Mouse (Mus musculus) myocyte (in vitro differentiated cells): ENCODE results near the gene Gpr87. TPM values are rescaled to one million over a fixed set of nuclear protein-coding genes. Genes with fewer than 3 reads are reported as not detected.

Experiments
- H3K27me3 ChIP-seq: one replicate; pipeline ENCODE4 v1.6.1; 2011; ENCODE audit not compliant: control insufficient read depth, insufficient read depth, insufficient read length
- H3K36me3 ChIP-seq: one replicate; pipeline ENCODE4 v1.6.1; 2011; ENCODE audit not compliant: control insufficient read depth, insufficient read depth
- H3K4me2 ChIP-seq: one replicate; pipeline ENCODE4 v1.6.1; 2011; ENCODE audit warnings: low read depth, control low read depth
- H3K4me3 ChIP-seq: one replicate; pipeline ENCODE4 v1.5.1; 2011; ENCODE audit warnings: mild to moderate bottlenecking, control low read depth, moderate library complexity
- H3K79me2 ChIP-seq: one replicate; pipeline ENCODE4 v1.6.1; 2011; ENCODE audit not compliant: control insufficient read depth, insufficient read depth
- H3ac ChIP-seq: one replicate; pipeline ENCODE4 v1.6.1; 2011; ENCODE audit not compliant: control insufficient read depth, insufficient read length
- CEBPB ChIP-seq: IDR thresholded peaks from 2 replicates; pipeline ENCODE4 v1.6.1; 2011; ENCODE audit warnings: mild to moderate bottlenecking, moderate library complexity; ENCODE audit not compliant: poor library complexity, insufficient read depth, severe bottlenecking
- E2F4 ChIP-seq: IDR thresholded peaks from one replicate; pipeline ENCODE4 v1.6.1; 2011; ENCODE audit warnings: mild to moderate bottlenecking, control low read depth, moderate library complexity; ENCODE audit not compliant: insufficient read depth
- MAX ChIP-seq: IDR thresholded peaks from one replicate; pipeline ENCODE4 v1.6.1; 2011; ENCODE audit warnings: low read depth, mild to moderate bottlenecking, control low read depth
- MYOD1 ChIP-seq, 3 experiments: IDR thresholded peaks; one replicate each; pipeline ENCODE4 v1.6.1; 2011; ENCODE audit warnings: control low read depth in 2 of 3, low read depth in 2 of 3, mild to moderate bottlenecking in 2 of 3, moderate library complexity in 1 of 3; ENCODE audit not compliant: insufficient read length in 2 of 3, control insufficient read depth in 1 of 3
- MYOG ChIP-seq, 3 experiments: IDR thresholded peaks; one replicate each; pipeline ENCODE4 v1.6.1; 2011; ENCODE audit warnings: control low read depth in 2 of 3, low read depth in 2 of 3, mild to moderate bottlenecking in 2 of 3; ENCODE audit not compliant: insufficient read length in 2 of 3, control insufficient read depth in 1 of 3, insufficient read depth in 1 of 3
- POLR2A ChIP-seq: IDR thresholded peaks from one replicate; pipeline ENCODE4 v1.6.1; 2011; ENCODE audit warnings: low read depth, mild to moderate bottlenecking, control low read depth, moderate library complexity; ENCODE audit not compliant: insufficient read length
- POLR2AphosphoS2 ChIP-seq: IDR thresholded peaks from one replicate; pipeline ENCODE4 v1.6.1; 2011; ENCODE audit warnings: low read depth, control low read depth; ENCODE audit not compliant: insufficient read length
- REST ChIP-seq: IDR thresholded peaks from one replicate; pipeline ENCODE4 v1.6.1; 2011; ENCODE audit warnings: mild to moderate bottlenecking, control low read depth, moderate library complexity; ENCODE audit not compliant: insufficient read depth, insufficient read length
- SRF ChIP-seq: IDR thresholded peaks from one replicate; pipeline ENCODE4 v1.6.1; 2011; ENCODE audit warnings: low read depth; ENCODE audit not compliant: control insufficient read depth, insufficient read length
- TCF12 ChIP-seq: IDR thresholded peaks from one replicate; pipeline ENCODE4 v1.6.1; 2011; ENCODE audit warnings: mild to moderate bottlenecking, control low read depth; ENCODE audit not compliant: poor library complexity, insufficient read depth, severe bottlenecking
- TCF3 ChIP-seq: IDR thresholded peaks from one replicate; pipeline ENCODE4 v1.6.1; 2011; ENCODE audit warnings: low read depth, control low read depth; ENCODE audit not compliant: insufficient read length
- USF1 ChIP-seq: IDR thresholded peaks from one replicate; pipeline ENCODE4 v1.6.1; 2011; ENCODE audit warnings: low read depth, mild to moderate bottlenecking, control low read depth, moderate library complexity
- polyA plus RNA-seq: library from polyadenylated mRNA; unstranded; fragments of >200 nt; fragmentation: generic; extraction: Trizol; gene quantifications from one replicate; pipeline ENCODE4 v1.2.1, GENCODE M21; 2012; ENCODE audit warnings: missing spikeins

The Gpr87 gene
- polyA plus RNA-seq, 1 experiment: not detected

DNA sequence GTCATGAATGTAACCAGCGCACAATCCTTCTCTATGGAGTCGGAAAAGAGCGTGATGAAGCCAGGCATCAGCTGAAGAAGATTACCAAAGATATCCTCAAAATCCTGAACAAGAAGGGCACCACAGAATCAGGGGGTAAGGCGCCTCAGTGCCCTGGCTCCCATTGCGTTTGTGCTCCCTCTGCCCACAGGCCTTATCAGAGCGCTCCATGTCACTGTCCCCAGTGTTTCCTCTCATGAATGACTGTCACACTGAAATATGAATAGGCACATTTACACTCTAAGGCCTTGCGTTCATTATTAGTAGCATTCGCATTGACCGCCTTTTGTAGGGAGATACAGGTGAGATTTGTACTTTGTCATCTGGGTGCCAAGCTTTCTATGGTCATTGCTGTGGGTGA, 32.8 kb upstream of the Gpr87 start:
- no peak for TF ChIP-seq TCF12
- no peak for TF ChIP-seq TCF3
- TF ChIP-seq SRF: no peak
- no peak for TF ChIP-seq CEBPB
- TF ChIP-seq MAX: no peak
- no peak for TF ChIP-seq USF1
- TF ChIP-seq POLR2A: no peak
- no peak for TF ChIP-seq MYOG (IDR thresholded peaks at IDR 0.05; ENCODE audit: control insufficient read depth in 1 of 3, insufficient read depth in 1 of 3, insufficient read length in 2 of 3, low read depth in 2 of 3)
- no peak for TF ChIP-seq POLR2AphosphoS2
- no peak for TF ChIP-seq REST
- no peak for TF ChIP-seq E2F4
- TF ChIP-seq MYOD1 (IDR thresholded peaks at IDR 0.05; ENCODE audit: control insufficient read depth in 1 of 3, insufficient read length in 2 of 3, low read depth in 2 of 3): no peak
- no peak overlapping the region for H3K4me2 ChIP-seq

GRCm38 (mm10) chr3:59225411-59225810, 30.5 kb upstream of the Gpr87 start:
- Histone ChIP-seq H3K4me2 (no peak overlapping the region), H3K79me2 (no peaks in the 10 kb centered on the region), H3K4me3 (no peak overlapping the region), H3K36me3 (no peaks in the 10 kb centered on the region), H3ac (no peak overlapping the region), H3K27me3 (no peaks in the 10 kb centered on the region)
- TF ChIP-seq TCF12 (no peak), MAX (no peak), REST (no peak), POLR2AphosphoS2 (no peak), E2F4 (no peak), MYOD1 (IDR thresholded peaks at IDR 0.05; ENCODE audit: control insufficient read depth in 1 of 3, insufficient read length in 2 of 3, low read depth in 2 of 3) (no peak), USF1 (no peak), CEBPB (no peak), POLR2A (no peak), SRF (no peak), TCF3 (no peak), MYOG (IDR thresholded peaks at IDR 0.05; ENCODE audit: control insufficient read depth in 1 of 3, insufficient read depth in 1 of 3, insufficient read length in 2 of 3, low read depth in 2 of 3) (no peak)

More for the DNA sequence above, 32.8 kb upstream of the Gpr87 start:
- H3K79me2 ChIP-seq: no peaks in the 10 kb centered on the region
- H3ac ChIP-seq: no peak overlapping the region
- H3K4me3 ChIP-seq: no peak overlapping the region
- H3K36me3 ChIP-seq: no peaks in the 10 kb centered on the region
- H3K27me3 ChIP-seq: no peaks in the 10 kb centered on the region

GRCm38 (mm10) chr3:59222303-59222702, 27.4 kb upstream of the Gpr87 start:
- TF ChIP-seq TCF12 (no peak), POLR2AphosphoS2 (no peak), USF1 (no peak), TCF3 (no peak), POLR2A (no peak), CEBPB (no peak), E2F4 (no peak), MYOG (IDR thresholded peaks at IDR 0.05; ENCODE audit: control insufficient read depth in 1 of 3, insufficient read depth in 1 of 3, insufficient read length in 2 of 3, low read depth in 2 of 3) (no peak), MYOD1 (IDR thresholded peaks at IDR 0.05; ENCODE audit: control insufficient read depth in 1 of 3, insufficient read length in 2 of 3, low read depth in 2 of 3) (no peak), MAX (no peak), SRF (no peak), REST (no peak)
- H3K27me3 ChIP-seq: no peaks in the 10 kb centered on the region
- no peak overlapping the region for H3K4me2 ChIP-seq
- no peaks in the 10 kb centered on the region for H3K36me3 ChIP-seq
- no peak overlapping the region for H3K4me3 ChIP-seq
- H3K79me2 ChIP-seq: no peaks in the 10 kb centered on the region
- H3ac ChIP-seq: no peak overlapping the region

DNA sequence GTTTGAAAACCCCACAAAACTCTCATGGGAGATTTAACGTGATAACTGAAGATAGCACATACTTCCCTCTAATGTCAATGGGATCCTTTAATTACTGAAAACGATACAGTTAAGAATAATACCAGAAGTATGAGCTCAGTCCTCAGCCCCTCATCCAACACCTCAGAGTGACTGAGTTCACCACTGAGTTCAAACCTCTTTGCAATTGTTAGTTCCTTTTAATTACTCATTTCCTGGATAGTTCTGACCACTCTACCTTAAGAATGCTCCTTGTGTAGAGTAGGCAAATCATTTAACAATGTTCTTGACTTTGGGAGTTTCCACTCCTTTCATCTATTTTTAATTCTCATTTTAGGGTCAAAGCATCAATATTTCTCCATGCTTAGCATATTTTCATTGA, 24.4 kb upstream of the Gpr87 start:
- Histone ChIP-seq H3K36me3 (no peaks in the 10 kb centered on the region), H3K4me2 (no peak overlapping the region), H3K27me3 (no peaks in the 10 kb centered on the region), H3ac (no peak overlapping the region), H3K79me2 (no peaks in the 10 kb centered on the region), H3K4me3 (no peak overlapping the region)
- TF ChIP-seq TCF3 (no peak), POLR2AphosphoS2 (no peak), USF1 (no peak), SRF (no peak), E2F4 (no peak), POLR2A (no peak), MAX (no peak), CEBPB (no peak)

DNA sequence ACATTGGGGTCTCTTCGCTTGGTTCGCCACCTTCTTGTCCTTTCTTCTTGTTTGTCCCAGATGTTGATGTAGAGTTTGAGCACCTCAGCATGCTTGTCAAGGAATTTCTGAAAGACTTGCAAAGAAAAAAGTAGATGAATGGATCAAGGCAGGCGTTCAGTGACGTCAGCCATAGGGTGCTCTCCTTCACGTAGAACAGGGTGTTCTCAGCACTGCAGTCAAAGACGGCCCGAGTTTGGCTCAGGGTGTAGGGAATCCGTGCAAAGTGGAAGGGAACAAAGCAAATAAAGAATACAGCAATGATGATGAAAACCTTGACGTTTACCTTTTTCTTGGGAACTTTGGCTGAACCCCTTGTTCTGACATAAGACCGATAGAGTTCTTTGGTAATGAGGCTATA, 22.3 kb upstream of the Gpr87 start:
- Histone ChIP-seq H3K79me2 (no peaks in the 10 kb centered on the region), H3K27me3 (no peaks in the 10 kb centered on the region), H3K36me3 (no peaks in the 10 kb centered on the region), H3ac (no peak overlapping the region), H3K4me2 (no peak overlapping the region), H3K4me3 (no peak overlapping the region)
- TF ChIP-seq REST (no peak), TCF12 (no peak), POLR2A (no peak), E2F4 (no peak), POLR2AphosphoS2 (no peak), MYOG (IDR thresholded peaks at IDR 0.05; ENCODE audit: control insufficient read depth in 1 of 3, insufficient read depth in 1 of 3, insufficient read length in 2 of 3, low read depth in 2 of 3) (no peak), USF1 (no peak), MAX (no peak), MYOD1 (IDR thresholded peaks at IDR 0.05; ENCODE audit: control insufficient read depth in 1 of 3, insufficient read length in 2 of 3, low read depth in 2 of 3) (no peak), SRF (no peak), CEBPB (no peak)
